Mouse (Mus musculus): ENCODE measurements around the gene Capzb. TPM values are rescaled to one million over a fixed set of nuclear protein-coding genes. Genes with fewer than 3 reads are reported as not detected.

The Capzb gene
- polyA plus RNA-seq, 1 experiment: 218 TPM

DNA sequence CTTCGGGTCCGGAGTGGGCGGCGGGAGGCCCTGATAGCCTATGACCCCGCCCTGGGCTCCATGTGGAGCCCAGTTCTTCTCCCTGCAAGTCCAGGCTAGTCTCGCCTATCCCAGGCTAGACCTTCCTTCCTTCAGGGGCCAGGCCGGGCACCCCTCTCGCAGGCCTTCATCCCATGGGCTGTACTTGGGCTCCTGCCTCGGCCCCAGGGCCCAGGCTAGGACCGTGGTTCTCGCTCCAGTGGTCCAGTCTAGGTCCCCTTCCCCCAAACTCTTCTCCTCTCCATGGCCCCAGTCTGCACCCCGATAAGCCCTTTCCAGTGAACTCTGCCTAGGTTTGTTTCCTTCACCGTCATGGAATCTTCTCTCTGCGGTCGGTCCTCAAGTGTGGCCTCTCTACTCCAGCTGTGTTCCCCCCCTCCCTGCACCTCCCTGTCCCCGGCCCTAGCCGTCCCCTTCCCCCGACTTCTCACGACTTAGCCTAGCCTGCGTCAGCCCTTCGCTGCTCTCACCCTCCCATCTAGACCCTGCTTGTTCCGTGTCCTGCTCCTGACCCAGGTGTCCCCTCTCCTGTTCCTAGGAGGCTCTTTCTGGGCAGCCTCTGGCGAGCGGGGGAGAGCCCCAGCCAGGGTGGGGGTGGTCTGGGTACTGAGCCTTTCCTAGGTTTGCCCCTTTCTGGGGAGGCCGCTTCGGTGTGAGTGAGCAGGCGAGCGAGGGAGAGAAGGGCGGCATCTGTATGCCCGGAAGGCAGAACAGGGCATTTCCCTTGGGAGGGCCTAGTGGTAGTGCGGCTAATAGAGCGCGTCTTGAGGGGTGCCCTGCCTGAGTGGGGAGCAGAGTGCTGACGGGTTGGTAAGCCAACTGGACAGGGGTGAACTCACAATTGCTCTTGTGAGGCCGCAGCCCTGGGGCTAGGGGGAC lies 736 bp downstream of the Capzb start:
- peak overlapping the region; percentile 93 for H3K4me3 ChIP-seq (ENCODE audit: insufficient read depth, low read depth, low read length)
- TF ChIP-seq CTCF (IDR thresholded peaks at IDR 0.05; ENCODE audit: insufficient read depth, low read depth, low read length) (no peak), POLR2A (IDR thresholded peaks at IDR 0.05; ENCODE audit: insufficient read depth, low read depth, low read length) (no peak)
- WGBS: 6% methylated on average over 35 of the region's 35 CpGs
- peaks cover 27% of the 10 kb centered on the region for H3K4me1 ChIP-seq (ENCODE audit: control insufficient read depth, insufficient read depth, low read length)
- peak overlapping the region; percentile 68; the same call in 1 of the 2 replicates for H3K27ac ChIP-seq (ENCODE audit: insufficient read depth, low read depth, low read length)

DNA sequence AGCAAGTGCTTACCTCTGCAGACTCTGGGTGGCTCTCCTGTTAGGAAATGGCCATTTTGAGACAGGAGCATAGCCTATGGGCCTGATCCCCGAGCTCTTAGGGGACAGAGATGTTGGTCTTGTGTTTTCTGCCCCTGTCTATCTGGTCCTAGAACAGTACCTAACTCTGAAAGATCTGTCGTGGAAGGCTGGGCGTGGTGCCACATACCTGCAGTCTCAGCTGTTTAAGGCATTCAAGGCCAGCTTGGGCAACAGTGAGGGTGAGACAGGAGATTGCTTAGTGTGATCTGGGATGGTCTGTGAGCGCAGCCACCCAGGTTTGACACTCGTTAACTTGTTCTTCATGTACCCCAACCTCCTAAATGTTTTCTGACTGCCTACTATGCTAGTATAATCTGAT lies 2.4 kb downstream of the Capzb start:
- TF ChIP-seq CTCF (IDR thresholded peaks at IDR 0.05; ENCODE audit: insufficient read depth, low read depth, low read length): no peak
- TF ChIP-seq POLR2A (IDR thresholded peaks at IDR 0.05; ENCODE audit: insufficient read depth, low read depth, low read length): no peak
- Histone ChIP-seq H3K4me3 (ENCODE audit: insufficient read depth, low read depth, low read length) (no peak overlapping the region), H3K4me1 (ENCODE audit: control insufficient read depth, insufficient read depth, low read length) (peaks cover 27% of the 10 kb centered on the region), H3K27ac (ENCODE audit: insufficient read depth, low read depth, low read length) (no peak overlapping the region)
- WGBS: 79% methylated on average over 5 of the region's 5 CpGs

DNA sequence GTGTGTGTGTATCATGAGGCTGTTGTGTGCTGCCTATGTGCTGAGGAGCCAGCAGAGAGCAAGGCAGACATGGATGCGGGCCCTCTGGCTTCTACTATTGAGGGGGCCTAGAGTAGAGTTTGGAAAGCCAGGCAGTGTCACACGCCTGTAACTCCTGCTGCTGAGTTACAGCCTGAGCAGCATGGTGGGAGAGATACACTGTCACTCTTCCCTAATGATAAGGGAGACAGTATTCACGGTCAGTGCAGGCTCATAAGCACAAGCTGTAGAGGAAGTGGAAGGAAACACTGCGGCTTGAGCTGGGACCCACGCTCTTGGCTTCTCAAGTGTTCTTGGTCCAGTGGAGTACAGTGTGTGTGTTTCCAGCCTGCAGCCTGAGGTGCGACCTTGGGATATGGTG lies 3.8 kb downstream of the Capzb start:
- 82% methylated on average over 6 of the region's 6 CpGs for WGBS
- H3K27ac ChIP-seq (ENCODE audit: insufficient read depth, low read depth, low read length): no peak overlapping the region; the same call in 1 of the 2 replicates
- H3K4me3 ChIP-seq (ENCODE audit: insufficient read depth, low read depth, low read length): no peak overlapping the region
- TF ChIP-seq CTCF (IDR thresholded peaks at IDR 0.05; ENCODE audit: insufficient read depth, low read depth, low read length) (no peak), POLR2A (IDR thresholded peaks at IDR 0.05; ENCODE audit: insufficient read depth, low read depth, low read length) (no peak)
- peaks cover 30% of the 10 kb centered on the region for H3K4me1 ChIP-seq (ENCODE audit: control insufficient read depth, insufficient read depth, low read length)

DNA sequence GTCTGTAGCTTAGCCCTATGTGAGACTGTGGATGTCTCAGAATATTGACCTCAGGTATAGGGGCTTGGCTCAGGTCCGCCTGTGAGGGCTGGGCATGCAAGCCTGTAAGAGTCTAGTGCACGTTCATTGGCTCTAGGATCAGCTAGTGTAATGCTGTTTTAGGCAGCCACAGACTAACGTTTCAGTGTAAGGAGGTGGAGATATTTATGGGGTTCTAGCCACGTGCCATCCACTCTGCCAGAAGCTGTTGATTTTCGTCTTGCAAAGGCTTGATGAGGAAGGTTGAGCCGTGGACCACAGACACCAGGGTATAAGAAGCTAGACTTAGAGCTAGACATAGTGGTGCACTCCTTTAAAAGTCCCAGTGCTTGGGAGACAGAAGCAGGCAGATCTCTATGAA lies 4.2 kb downstream of the Capzb start:
- Histone ChIP-seq H3K4me1 (ENCODE audit: control insufficient read depth, insufficient read depth, low read length) (peaks cover 32% of the 10 kb centered on the region), H3K4me3 (ENCODE audit: insufficient read depth, low read depth, low read length) (no peak overlapping the region), H3K27ac (ENCODE audit: insufficient read depth, low read depth, low read length) (no peak overlapping the region; the same call in 1 of the 2 replicates)
- WGBS: 66% methylated on average over 6 of the region's 6 CpGs
- no peak for TF ChIP-seq CTCF (IDR thresholded peaks at IDR 0.05; ENCODE audit: insufficient read depth, low read depth, low read length)
- no peak for TF ChIP-seq POLR2A (IDR thresholded peaks at IDR 0.05; ENCODE audit: insufficient read depth, low read depth, low read length)

DNA sequence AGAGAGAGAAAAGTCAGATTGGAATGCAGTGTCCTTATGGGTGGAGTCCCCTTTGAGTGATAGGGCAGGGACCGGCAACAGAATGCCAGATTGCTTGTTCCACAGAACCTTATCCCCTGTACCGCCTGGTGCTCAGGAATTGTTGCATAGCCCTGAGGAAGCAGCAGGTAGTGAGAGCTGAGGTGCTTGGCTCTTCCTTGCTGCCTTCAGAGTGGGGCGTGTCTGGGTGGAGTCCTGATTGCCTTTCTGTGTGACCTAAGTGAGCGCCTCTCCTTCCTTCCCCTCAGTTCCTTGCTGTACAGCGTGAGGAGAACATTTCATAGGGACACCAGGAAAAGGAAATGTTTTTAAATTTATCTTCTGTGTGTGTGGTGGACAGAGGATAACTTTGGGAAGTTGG lies 4.8 kb downstream of the Capzb start:
- TF ChIP-seq POLR2A (IDR thresholded peaks at IDR 0.05; ENCODE audit: insufficient read depth, low read depth, low read length): no peak
- TF ChIP-seq CTCF (IDR thresholded peaks at IDR 0.05; ENCODE audit: insufficient read depth, low read depth, low read length): no peak
- peaks cover 34% of the 10 kb centered on the region for H3K4me1 ChIP-seq (ENCODE audit: control insufficient read depth, insufficient read depth, low read length)
- H3K4me3 ChIP-seq (ENCODE audit: insufficient read depth, low read depth, low read length): no peak overlapping the region
- no peak overlapping the region for H3K27ac ChIP-seq (ENCODE audit: insufficient read depth, low read depth, low read length)
- 86% methylated on average over 5 of the region's 5 CpGs for WGBS

DNA sequence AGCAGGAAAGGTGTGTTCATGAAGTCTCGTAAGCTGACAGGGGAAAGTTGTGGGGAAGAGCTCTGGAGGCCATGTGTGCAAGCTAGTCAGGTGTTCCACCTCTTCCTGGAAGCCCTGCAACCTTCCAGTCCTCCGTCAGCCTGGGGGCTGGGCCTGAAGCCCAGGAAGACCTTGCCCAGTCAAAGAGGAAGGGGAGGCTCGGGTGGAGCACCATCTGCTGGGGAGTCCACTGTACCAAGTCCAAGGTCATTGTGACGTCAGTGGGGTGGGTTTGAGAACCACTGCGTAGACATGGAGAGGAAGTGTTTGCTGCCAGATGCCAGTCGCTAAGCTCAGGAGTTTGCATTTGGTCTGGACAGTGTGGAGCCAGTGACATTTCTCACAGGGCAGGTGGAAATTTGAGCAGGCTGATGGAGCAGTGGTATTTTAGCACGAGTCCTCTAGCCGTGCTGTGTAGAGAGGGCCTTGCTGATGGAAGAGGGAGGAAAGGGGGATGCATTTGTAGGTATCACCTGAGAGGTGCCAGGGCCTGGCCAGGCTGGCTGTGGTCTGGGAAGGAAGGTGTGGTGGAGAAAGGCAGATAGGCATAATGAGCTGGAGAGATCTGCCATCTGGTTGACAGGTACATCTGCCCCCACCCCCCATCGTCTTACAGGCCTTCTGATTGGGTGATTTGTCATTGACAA lies 5.4 kb downstream of the Capzb start:
- TF ChIP-seq CTCF (IDR thresholded peaks at IDR 0.05; ENCODE audit: insufficient read depth, low read depth, low read length): no peak
- TF ChIP-seq POLR2A (IDR thresholded peaks at IDR 0.05; ENCODE audit: insufficient read depth, low read depth, low read length): no peak
- H3K27ac ChIP-seq (ENCODE audit: insufficient read depth, low read depth, low read length): no peak overlapping the region
- WGBS: 67% methylated on average over 9 of the region's 9 CpGs
- H3K4me1 ChIP-seq (ENCODE audit: control insufficient read depth, insufficient read depth, low read length): peaks cover 38% of the 10 kb centered on the region
- no peak overlapping the region for H3K4me3 ChIP-seq (ENCODE audit: insufficient read depth, low read depth, low read length)

DNA sequence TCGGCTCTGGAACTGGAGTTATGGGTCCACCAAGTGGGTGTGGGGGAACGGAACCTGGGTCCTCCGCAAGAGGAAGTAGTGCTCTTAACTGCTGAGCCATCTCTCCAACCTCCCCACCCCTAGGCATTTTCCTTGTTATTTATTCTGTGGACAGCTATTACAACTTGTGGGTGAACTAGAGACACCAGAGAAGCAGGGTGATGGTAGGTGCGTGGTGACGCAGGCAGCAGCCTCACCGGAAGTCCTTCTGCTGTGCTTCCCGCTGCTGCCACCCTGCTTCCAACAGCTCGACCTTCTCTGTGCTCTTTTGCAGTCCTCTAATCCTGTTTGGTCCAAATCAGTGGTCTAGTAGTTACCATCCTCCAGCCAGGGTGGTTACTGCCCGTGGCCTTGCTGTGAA lies 6.4 kb downstream of the Capzb start:
- Histone ChIP-seq H3K4me3 (ENCODE audit: insufficient read depth, low read depth, low read length) (no peak overlapping the region), H3K4me1 (ENCODE audit: control insufficient read depth, insufficient read depth, low read length) (peaks cover 29% of the 10 kb centered on the region), H3K27ac (ENCODE audit: insufficient read depth, low read depth, low read length) (no peak overlapping the region)
- no peak for TF ChIP-seq POLR2A (IDR thresholded peaks at IDR 0.05; ENCODE audit: insufficient read depth, low read depth, low read length)
- WGBS: 92% methylated on average over 9 of the region's 9 CpGs

DNA sequence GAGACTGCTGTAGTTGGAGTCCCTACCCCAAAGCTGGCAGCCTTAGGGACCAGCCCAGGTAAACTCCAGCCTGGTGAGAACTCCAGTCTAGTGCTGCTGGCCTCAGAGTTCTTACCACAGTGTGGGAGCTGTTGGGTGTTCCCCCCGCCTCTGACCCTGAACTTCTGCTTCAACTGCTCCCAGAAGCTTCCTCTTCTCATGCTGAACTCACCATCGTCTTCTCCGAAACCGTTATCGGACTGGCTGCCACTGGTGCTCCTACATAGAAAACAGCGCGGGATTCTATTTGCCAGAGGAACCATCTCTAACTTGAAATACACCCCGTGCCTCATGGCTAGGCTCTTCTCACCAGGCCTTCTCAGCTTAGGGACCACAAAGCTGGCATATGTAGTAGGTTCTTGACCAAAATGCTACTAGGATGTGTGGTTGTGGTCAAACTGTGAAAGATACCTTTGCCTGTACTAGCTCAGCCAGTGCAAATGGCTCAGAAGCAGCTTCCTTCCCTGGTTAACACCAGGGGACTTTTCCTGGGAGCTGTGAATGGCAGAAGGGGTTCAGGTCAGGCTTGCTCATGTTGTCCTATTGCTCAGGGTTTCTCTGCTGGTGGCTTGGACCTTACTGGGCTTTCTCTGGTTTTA lies 7.1 kb downstream of the Capzb start:
- no peak overlapping the region for H3K27ac ChIP-seq (ENCODE audit: insufficient read depth, low read depth, low read length)
- 98% methylated on average over 8 of the region's 8 CpGs for WGBS
- H3K4me1 ChIP-seq (ENCODE audit: control insufficient read depth, insufficient read depth, low read length): peaks cover 29% of the 10 kb centered on the region
- no peak overlapping the region for H3K4me3 ChIP-seq (ENCODE audit: insufficient read depth, low read depth, low read length)
- TF ChIP-seq POLR2A (IDR thresholded peaks at IDR 0.05; ENCODE audit: insufficient read depth, low read depth, low read length) (no peak), CTCF (IDR thresholded peaks at IDR 0.05; ENCODE audit: insufficient read depth, low read depth, low read length) (no peak)

DNA sequence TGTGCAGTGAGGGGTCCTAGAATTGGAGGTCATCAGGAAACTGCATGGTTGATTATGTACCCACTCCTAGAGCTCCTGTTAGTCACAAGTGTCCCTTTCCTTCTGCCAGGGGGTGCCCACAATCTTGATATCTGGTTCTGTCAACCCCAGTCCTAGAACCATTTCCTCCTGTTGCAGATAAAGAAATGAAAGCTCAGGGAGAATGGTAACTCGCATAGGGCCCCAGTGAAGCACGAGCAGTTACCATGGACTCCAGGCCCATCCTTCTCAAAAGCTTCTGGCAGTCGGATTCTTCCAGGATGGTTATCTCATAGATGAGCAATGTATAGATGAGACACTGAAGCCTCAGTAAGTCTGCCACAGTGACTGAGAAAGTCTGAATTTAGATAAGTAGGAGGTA lies 8.2 kb downstream of the Capzb start:
- Histone ChIP-seq H3K4me3 (ENCODE audit: insufficient read depth, low read depth, low read length) (no peak overlapping the region), H3K27ac (ENCODE audit: insufficient read depth, low read depth, low read length) (no peak overlapping the region), H3K4me1 (ENCODE audit: control insufficient read depth, insufficient read depth, low read length) (peaks cover 29% of the 10 kb centered on the region)
- 92% methylated on average over 3 of the region's 3 CpGs for WGBS
- TF ChIP-seq CTCF (IDR thresholded peaks at IDR 0.05; ENCODE audit: insufficient read depth, low read depth, low read length) (no peak), POLR2A (IDR thresholded peaks at IDR 0.05; ENCODE audit: insufficient read depth, low read depth, low read length) (no peak)

Measured in olfactory bulb, adult 2 months (tissue).